Mouse (Mus musculus) midbrain, embryonic 11.5 days (tissue): ENCODE measurements around the gene Prkab1. TPM values are rescaled to one million over a fixed set of nuclear protein-coding genes. Genes with fewer than 3 reads are reported as not detected.

Experiments
- ATAC-seq: fragments of 200-750 bp; cut with Nextera tagmentation; 2 replicates; pipeline ENCODE4 v1.8.0; 2017; ENCODE audit warnings: moderate TSS enrichment, moderate library complexity; ENCODE audit not compliant: low FRiP score
- DNase-seq: peaks from one replicate; pipeline ENCODE4 v3.0.0; 2015; ENCODE audit warnings: low spot score; ENCODE audit errors: missing footprints
- H3K27ac ChIP-seq: fragments of 300-500 bp; sonication (generic); 2 replicates; pipeline ENCODE4 v1.5.1; 2014; ENCODE audit warnings: low read depth, low read length
- H3K27me3 ChIP-seq: fragments of 300-500 bp; sonication (generic); 2 replicates; pipeline ENCODE4 v1.6.1; 2014; ENCODE audit warnings: mild to moderate bottlenecking, low read length, moderate library complexity, mixed read lengths; ENCODE audit not compliant: control insufficient read depth, insufficient read depth
- H3K36me3 ChIP-seq: fragments of 300-500 bp; sonication (generic); 2 replicates; pipeline ENCODE4 v1.6.1; 2014; ENCODE audit warnings: mild to moderate bottlenecking, low read length, moderate library complexity, mixed read lengths; ENCODE audit not compliant: control insufficient read depth, insufficient read depth
- H3K4me1 ChIP-seq: fragments of 300-500 bp; sonication (generic); 2 replicates; pipeline ENCODE4 v1.6.1; 2014; ENCODE audit warnings: low read length; ENCODE audit not compliant: control insufficient read depth, insufficient read depth
- H3K4me2 ChIP-seq: fragments of 300-500 bp; sonication (generic); 2 replicates; pipeline ENCODE4 v1.6.1; 2014; ENCODE audit warnings: mild to moderate bottlenecking, moderate library complexity
- H3K4me3 ChIP-seq: fragments of 300-500 bp; sonication (generic); 2 replicates; pipeline ENCODE4 v1.5.1; 2014; ENCODE audit warnings: low read depth, low read length
- H3K9ac ChIP-seq: fragments of 300-500 bp; sonication (generic); 2 replicates; pipeline ENCODE4 v1.6.1; 2014; ENCODE audit warnings: low read length
- H3K9me3 ChIP-seq: fragments of 300-500 bp; sonication (generic); 2 replicates; pipeline ENCODE4 v1.6.1; 2016; ENCODE audit warnings: low read length; ENCODE audit not compliant: control insufficient read depth
- WGBS: fragments of 180-500 bp; shearing (Covaris S2); extraction: QIAGEN DNeasy Blood & Tissue Kit; methylation state at CpG from one replicate; pipeline ENCODE4 v1.1.7; 2014; 5-methylcytosine and 5-hydroxymethylcytosine counted together
- polyA plus RNA-seq: library from polyadenylated mRNA; unstranded; fragments of >200 nt; fragmentation: Nextera tagmentation; extraction: Ambion mirVana; gene quantifications from 2 replicates; pipeline ENCODE4 v1.2.1, GENCODE M21; 2014

Gene Prkab1
- polyA plus RNA-seq, 1 experiment from 2014 or later = 55.4 TPM

DNA sequence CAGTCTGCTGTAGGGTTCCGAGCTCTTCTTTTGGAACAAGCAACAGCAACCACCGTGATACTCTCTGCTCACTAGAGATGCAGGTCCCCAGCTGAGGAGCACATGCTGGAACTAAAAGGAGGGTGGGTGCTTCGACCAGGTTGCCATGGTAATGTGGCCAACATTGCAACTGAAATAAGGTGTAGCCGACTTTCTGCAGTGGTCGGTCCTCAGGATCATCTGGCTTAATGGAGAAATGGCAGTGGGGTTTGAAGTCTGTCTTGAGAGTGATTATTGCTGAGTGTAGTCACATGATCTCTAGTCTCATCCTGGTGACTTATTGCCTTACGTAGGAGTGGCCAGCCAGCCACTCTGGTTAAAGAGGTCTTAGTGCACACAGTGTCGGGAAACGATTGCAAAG is 10.5 kb downstream of the Prkab1 start:
- no peaks in the 10 kb centered on the region for H3K27me3 ChIP-seq
- 85% methylated on average over 8 of the region's 8 CpGs for WGBS
- no peak overlapping the region for H3K9ac ChIP-seq
- peak; percentile 71 for DNase-seq
- H3K4me3 ChIP-seq = no peak overlapping the region
- H3K4me1 ChIP-seq = no peaks in the 10 kb centered on the region
- H3K27ac ChIP-seq = no peak overlapping the region
- peaks cover 41% of the 10 kb centered on the region for H3K36me3 ChIP-seq
- H3K4me2 ChIP-seq = no peak overlapping the region
- ATAC-seq = no peak
- H3K9me3 ChIP-seq = no peaks in the 10 kb centered on the region

- peaks cover 33% of the 10 kb centered on the region for H3K36me3 ChIP-seq
Observed at GRCm38 (mm10) chr5:116012503-116012902, 11.8 kb downstream of the Prkab1 start.

DNA sequence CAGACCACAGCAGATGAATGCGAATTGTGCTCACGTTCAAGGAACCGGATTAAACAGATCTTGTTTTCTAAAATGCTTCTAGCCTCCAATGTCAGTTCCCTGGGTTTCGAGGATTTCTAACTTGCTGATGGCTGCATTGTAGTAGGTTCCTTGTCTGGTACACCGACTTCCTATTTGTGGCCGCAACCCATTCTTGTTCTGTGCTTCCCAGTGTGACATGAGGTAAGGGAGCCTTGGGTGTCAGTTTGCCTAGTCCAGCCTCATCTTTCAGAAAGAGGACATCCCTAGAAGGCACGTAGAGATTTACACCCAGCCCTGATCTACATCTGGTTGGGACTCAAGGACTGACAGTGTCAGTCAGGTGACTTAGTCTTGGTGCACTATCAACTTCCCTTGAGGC is 12.6 kb downstream of the Prkab1 start:
- whole genome bisulfite sequencing = 91% methylated on average over 7 of the region's 7 CpGs
- ATAC-seq (no peak), DNase-seq (no peak)
- H3K4me1 ChIP-seq = no peaks in the 10 kb centered on the region
- H3K4me3 ChIP-seq = no peak overlapping the region
- H3K36me3 ChIP-seq = peaks cover 28% of the 10 kb centered on the region
- no peak overlapping the region for H3K9ac ChIP-seq
- no peak overlapping the region for H3K27ac ChIP-seq
- no peak overlapping the region for H3K4me2 ChIP-seq
- no peaks in the 10 kb centered on the region for H3K9me3 ChIP-seq
- no peaks in the 10 kb centered on the region for H3K27me3 ChIP-seq

More at GRCm38 (mm10) chr5:116012503-116012902, 11.8 kb downstream of the Prkab1 start:
- DNase-seq (peak; percentile 33), ATAC-seq (no peak)
- no peak overlapping the region for H3K27ac ChIP-seq
- H3K9me3 ChIP-seq = no peaks in the 10 kb centered on the region
- no peaks in the 10 kb centered on the region for H3K27me3 ChIP-seq
- no peak overlapping the region for H3K4me3 ChIP-seq
- H3K9ac ChIP-seq = no peak overlapping the region
- no peaks in the 10 kb centered on the region for H3K4me1 ChIP-seq
- no peak overlapping the region for H3K4me2 ChIP-seq
- WGBS = 95% methylated on average over 7 of the region's 7 CpGs

DNA sequence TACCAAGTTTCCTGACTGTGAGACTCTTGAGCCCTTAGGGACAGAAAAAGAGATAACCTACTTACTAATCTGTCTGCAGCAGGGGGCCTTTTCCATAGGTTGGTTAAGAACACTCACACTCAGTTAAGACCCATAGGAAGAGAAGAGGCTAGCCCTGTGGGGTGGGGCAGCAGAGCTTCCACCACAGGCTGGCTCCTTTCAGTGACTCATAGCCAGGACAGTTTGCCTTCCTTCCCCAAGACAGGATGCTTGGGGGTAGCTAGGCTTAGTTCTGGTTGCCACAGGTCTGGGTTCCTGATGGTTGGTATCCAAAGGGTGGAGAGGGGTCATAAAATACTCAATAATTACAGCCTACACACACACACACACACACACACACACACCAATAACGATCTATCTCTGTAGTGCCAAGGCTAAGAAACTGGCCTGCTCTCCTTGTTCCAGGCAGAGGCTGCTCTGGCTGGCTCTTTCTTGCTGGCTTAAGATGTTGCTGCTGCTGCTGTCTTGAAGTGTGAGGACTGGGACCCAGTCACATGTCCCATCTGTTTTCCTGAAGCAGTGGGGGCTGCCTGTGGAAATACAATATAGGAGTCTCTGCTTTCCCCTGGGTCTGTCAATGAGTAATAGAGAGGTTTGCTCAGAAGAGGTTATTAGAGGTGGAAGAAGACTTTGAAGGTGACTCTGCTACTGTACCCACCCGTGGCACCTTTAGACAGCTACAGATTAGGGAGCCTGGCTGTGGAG is 14.3 kb downstream of the Prkab1 start:
- H3K27ac ChIP-seq = no peak overlapping the region
- no peaks in the 10 kb centered on the region for H3K9me3 ChIP-seq
- ATAC-seq = no peak
- peaks cover 19% of the 10 kb centered on the region for H3K36me3 ChIP-seq
- no peak overlapping the region for H3K4me3 ChIP-seq
- no peak overlapping the region for H3K9ac ChIP-seq
- H3K4me2 ChIP-seq = no peak overlapping the region
- WGBS = 82% methylated on average over 2 of the region's 2 CpGs
- DNase-seq = no peak
- no peaks in the 10 kb centered on the region for H3K4me1 ChIP-seq
- no peaks in the 10 kb centered on the region for H3K27me3 ChIP-seq

- 76% methylated on average over 15 of the region's 15 CpGs for WGBS
- no peaks in the 10 kb centered on the region for H3K9me3 ChIP-seq
- no peak overlapping the region for H3K4me3 ChIP-seq
- DNase-seq = no peak
- no peak overlapping the region for H3K27ac ChIP-seq
- peaks cover 13% of the 10 kb centered on the region for H3K36me3 ChIP-seq
- no peaks in the 10 kb centered on the region for H3K27me3 ChIP-seq
- no peak overlapping the region for H3K4me2 ChIP-seq
- no peak for ATAC-seq
- H3K4me1 ChIP-seq = no peaks in the 10 kb centered on the region
- H3K9ac ChIP-seq = no peak overlapping the region
Observed at GRCm38 (mm10) chr5:116009091-116009851, 15.0 kb downstream of the Prkab1 start.

DNA sequence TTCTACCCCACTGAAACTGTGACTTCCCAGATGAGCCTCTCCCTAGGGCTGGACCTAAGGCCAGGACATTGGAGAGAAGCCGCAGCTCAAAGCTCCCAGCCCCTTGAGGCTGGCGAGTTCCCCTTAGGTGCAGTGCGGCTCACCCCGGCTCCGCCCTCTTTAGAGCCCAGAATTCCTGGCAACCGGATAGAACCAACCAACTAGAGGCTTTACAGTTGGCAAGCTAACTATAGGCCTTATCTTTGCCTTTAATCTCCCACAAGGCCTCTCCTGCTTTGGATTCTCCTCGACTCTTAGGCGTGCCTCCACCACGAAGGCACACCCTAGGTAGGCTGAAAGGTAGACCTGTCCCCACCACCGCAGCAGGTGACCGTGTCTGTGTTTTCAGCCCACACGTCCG is 16.6 kb downstream of the Prkab1 start:
- Histone ChIP-seq H3K27me3 (no peaks in the 10 kb centered on the region), H3K36me3 (peaks cover 2% of the 10 kb centered on the region), H3K4me3 (no peak overlapping the region), H3K4me2 (no peak overlapping the region), H3K9ac (no peak overlapping the region), H3K4me1 (no peaks in the 10 kb centered on the region), H3K27ac (no peak overlapping the region), H3K9me3 (no peaks in the 10 kb centered on the region)
- ATAC-seq = no peak
- WGBS = 89% methylated on average over 13 of the region's 13 CpGs
- no peak for DNase-seq

DNA sequence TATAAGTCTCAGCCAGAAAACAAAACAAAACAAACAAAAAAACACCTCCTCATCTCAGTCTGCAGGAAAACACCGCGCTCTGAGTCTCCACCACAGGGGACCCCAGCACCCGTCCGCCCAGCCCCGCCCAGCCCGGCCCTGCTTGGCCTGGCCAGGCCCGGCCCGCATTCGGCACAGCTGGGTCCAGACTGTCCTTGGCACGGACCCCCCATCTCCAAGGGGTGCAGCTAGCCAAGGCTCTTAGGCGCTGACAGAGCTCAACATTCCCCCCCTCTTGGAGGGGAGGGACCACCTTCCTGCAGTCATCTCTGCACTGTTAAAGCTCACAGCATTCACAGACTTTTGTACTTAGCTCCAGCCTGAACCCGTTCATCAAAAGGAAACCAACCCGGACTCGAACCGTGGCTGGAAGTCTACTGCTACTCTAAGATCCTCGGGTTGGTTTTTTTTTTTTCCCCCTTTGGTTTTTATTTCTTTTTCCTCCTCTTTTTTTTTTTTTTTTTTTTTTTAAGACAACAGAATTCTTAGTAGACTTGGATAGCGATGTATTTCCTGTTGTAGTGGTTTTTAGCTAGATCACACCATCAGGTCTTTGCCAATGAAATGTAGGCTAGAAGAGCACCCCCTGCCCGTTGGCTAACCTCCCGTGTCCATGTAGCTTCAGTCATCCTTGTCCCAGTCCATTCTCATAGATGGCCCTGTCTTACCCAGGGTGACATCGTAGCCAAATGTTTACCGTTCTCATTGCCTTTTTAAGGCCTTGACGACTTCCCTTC is 17.8 kb downstream of the Prkab1 start:
- Histone ChIP-seq H3K4me2 (no peak overlapping the region), H3K9ac (no peak overlapping the region), H3K27me3 (no peaks in the 10 kb centered on the region), H3K4me1 (no peaks in the 10 kb centered on the region), H3K36me3 (peaks cover 2% of the 10 kb centered on the region), H3K9me3 (no peaks in the 10 kb centered on the region), H3K4me3 (no peak overlapping the region), H3K27ac (no peak overlapping the region)
- DNase-seq (no peak), ATAC-seq (no peak)
- WGBS = 57% methylated on average over 22 of the region's 22 CpGs

DNA sequence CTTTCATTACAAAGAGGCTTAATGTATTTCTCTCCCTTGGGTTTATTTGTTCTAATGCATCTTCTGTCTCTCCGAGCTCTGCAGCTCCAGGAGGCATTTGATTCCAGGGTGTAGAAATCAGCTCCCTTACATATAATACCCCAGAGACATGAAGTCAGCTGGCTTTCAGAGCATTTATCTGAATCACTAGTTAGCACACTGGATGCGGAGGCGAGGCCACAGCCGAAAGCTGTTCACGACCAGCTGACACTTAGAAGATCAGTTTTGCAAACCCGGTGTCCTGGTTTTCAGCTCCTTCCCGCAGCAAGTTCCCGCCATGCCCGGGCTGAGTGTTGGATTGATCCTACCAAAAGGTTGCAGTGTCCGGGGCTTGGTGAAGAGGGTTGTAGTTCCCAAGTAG is 20.0 kb downstream of the Prkab1 start:
- Histone ChIP-seq H3K4me1 (no peaks in the 10 kb centered on the region), H3K27me3 (no peaks in the 10 kb centered on the region), H3K9ac (no peak overlapping the region), H3K27ac (no peak overlapping the region), H3K4me3 (no peak overlapping the region), H3K36me3 (peaks cover 2% of the 10 kb centered on the region), H3K9me3 (no peaks in the 10 kb centered on the region), H3K4me2 (no peak overlapping the region)
- WGBS = 87% methylated on average over 10 of the region's 10 CpGs
- ATAC-seq (no peak), DNase-seq (no peak)

DNA sequence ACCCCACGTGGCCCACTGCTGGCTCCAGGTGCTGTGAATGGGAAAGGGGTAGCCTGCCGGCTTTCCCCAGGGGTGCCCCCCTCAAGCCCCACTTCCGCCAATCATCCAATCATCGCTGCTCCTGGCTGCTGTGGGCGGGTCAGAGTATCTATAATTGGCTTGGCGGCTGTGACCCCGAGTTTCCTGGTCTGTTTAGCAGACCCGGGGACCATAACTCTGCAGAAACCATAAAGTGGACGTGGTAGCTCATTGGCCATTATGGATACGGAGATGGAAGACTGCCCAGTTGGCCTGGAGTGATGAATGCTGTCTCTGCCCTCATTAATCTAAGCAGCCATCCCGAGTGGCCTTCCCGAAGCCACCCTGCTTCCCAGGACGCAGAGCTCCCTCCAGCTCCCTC is 20.5 kb downstream of the Prkab1 start:
- H3K27ac ChIP-seq = no peak overlapping the region
- H3K27me3 ChIP-seq = no peaks in the 10 kb centered on the region
- no peaks in the 10 kb centered on the region for H3K4me1 ChIP-seq
- no peak overlapping the region for H3K4me3 ChIP-seq
- no peak overlapping the region for H3K9ac ChIP-seq
- 38% methylated on average over 13 of the region's 13 CpGs for WGBS
- ATAC-seq (no peak), DNase-seq (no peak)
- no peak overlapping the region for H3K4me2 ChIP-seq
- H3K36me3 ChIP-seq = peaks cover 2% of the 10 kb centered on the region
- no peaks in the 10 kb centered on the region for H3K9me3 ChIP-seq
